Mouse (Mus musculus): Measurements from ENCODE around the gene Tmem50b. TPM values are rescaled to one million over a fixed set of nuclear protein-coding genes. Genes with fewer than 3 reads are reported as not detected.

Tmem50b gene
- total RNA-seq, 2 experiments from 2014 or later, result 65.1 to 65.2 TPM

Small RNA genes within 50 kb of the gene (microRNA-seq; reads per million reads assigned to microRNA genes)
- 0 reads per million in 2 experiments for gene Mir6367

Other genes with a start within 250 kb of the Tmem50b start
- 10 to 100 TPM; 32.9 to 33.2 TPM for gene Ifnar2, start 225.0 kb downstream of the Tmem50b start, total RNA-seq (2021)
- not detected for gene Gm21970, start 206.1 kb downstream of the Tmem50b start, total RNA-seq (2021)
- 10 to 100 TPM; 86.4 to 94.7 TPM for gene Il10rb, start 191.6 kb downstream of the Tmem50b start, total RNA-seq (2021)
- gene Ifnar1, start 112.6 kb downstream of the Tmem50b start, total RNA-seq (2021), result 10 to 100 TPM; 36.6 to 42.0 TPM
- 100 to 1,000 TPM; 125 to 142 TPM for gene Ifngr2, start 50.7 kb downstream of the Tmem50b start, total RNA-seq (2021)
- gene Dnajc28, start 21.2 kb upstream of the Tmem50b start, total RNA-seq (2021), result 10 to 100 TPM; 16.0 to 16.7 TPM
- 10 to 100 TPM; 52.8 to 56.6 TPM for gene Gart, start 49.2 kb upstream of the Tmem50b start, total RNA-seq (2021)
- 100 to 1,000 TPM; 175 to 187 TPM for gene Son, start 49.7 kb upstream of the Tmem50b start, total RNA-seq (2021)
- gene Donson, start 91.0 kb upstream of the Tmem50b start, total RNA-seq (2021), result 1 to 10 TPM; 3.3 to 6.4 TPM
- gene Cryzl1, start 131.2 kb upstream of the Tmem50b start, total RNA-seq (2021), result 10 to 100 TPM; 23.6 to 26.4 TPM
- gene Itsn1, start 131.5 kb upstream of the Tmem50b start, total RNA-seq (2021), result 10 to 100 TPM; 40.5 to 53.6 TPM